Mouse (Mus musculus) heart, postnatal 0 days (tissue): Measurements from ENCODE around the gene Rbm5.

Experiments used
- CTCF ChIP-seq: IDR thresholded peaks from 2 replicates; pipeline ENCODE4 v1.5.1; 2016; ENCODE audit warnings: antibody characterized with exemption, control low read depth, low read depth
- EP300 ChIP-seq: IDR thresholded peaks from 2 replicates; pipeline ENCODE4 v1.6.1; 2016; ENCODE audit warnings: antibody characterized with exemption, low read depth

- TF ChIP-seq CTCF (no peak), EP300 (no peak)
Observed at GRCm38 (mm10) chr9:107744061-107744460, 26.7 kb downstream of the Rbm5 start.
